Mouse (Mus musculus) kidney, postnatal 10 days (tissue): ENCODE data around the gene Saysd1.
"Not testable (repeated sequence)": the region's sequence is repeated elsewhere in the genome, so short reads cannot be mapped to it uniquely, and the experiment has no call there.

Experiments used
- DNase-seq: peaks from one replicate; pipeline ENCODE4 v3.0.0; 2021; ENCODE audit warnings: mixed read lengths

Saysd1 gene

DNA sequence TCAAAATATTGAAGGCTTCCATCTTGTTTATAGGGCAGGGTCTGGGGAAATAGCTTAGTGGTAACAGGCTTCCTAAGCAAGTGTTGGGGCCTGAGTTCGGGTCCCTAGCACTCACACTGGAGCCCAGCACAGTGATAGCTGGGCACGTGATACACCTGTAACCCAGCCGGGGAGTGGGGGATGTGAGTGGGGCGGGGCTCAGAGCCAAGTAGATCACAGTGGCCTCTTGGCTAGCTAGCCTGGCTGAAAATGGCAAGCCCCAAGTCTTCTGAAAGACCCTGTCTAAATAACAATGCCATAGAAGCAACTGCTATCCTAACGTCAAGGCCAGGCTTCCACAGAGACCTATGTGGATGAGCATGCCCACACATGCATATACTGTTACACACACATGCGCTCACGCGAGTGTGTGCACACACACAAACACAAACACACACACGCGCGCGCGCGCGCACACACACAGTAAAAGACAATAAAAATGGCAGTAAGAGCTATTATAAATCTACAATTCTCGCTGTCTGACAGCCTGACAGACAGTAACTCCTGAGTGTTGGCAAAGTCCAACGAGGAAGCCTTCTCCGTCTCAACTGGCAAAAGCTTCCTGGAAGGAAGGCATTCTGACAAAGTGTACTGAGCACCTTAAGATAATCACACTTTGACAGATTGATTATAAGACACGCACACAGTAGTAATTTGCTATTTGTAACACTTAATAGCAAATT is 106.2 kb downstream of the Saysd1 start:
- no peak for DNase-seq

DNA sequence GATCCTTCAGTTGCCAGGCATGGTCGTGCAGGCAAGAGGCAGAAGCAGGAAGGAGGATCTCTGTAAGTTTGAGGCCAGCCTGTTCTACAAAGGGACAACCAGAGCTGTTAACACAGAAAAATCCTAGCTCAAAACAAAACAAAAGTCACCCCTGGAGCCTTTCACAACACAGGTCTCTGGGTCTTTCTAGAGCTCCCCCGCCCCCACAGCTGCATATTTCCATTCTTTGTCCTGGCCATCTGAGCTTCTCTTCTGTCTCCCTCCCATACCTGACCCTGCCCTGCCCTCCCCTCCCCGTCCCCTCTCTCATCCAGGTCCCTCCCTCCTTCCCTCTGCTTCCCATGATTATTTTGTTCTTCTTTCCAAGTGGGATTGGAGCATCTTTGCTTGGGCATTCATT is 108.7 kb downstream of the Saysd1 start:
- no peak for DNase-seq

DNA sequence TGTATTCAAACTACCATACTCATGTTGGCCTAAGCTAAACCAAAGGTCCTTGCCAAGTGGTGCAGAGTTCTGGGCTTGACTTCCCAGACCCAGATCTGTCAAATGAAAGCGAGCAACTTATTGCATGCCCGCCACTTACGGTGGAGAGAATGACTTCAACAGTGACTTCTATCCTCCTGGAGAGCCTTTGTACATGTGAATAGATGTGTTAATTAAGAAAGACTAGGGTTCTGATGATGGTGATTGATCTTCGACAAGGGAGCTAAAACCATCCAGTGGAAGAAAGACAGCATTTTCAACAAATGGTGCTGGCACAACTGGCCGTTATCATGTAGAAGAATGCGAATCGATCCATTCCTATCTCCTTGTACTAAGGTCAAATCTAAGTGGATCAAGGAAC is 110.9 kb downstream of the Saysd1 start:
- not testable (repeated sequence) for DNase-seq
